Mouse (Mus musculus) layer of hippocampus, postnatal 36 days (tissue): Measurements from ENCODE around the gene Trhr2. TPM values are rescaled to one million over a fixed set of nuclear protein-coding genes. Genes with fewer than 3 reads are reported as not detected.

Source experiments
- DNase-seq, 2 experiments: peaks; one replicate each; pipeline ENCODE4 v3.0.0; 2022
- total RNA-seq, 2 experiments: library from RNA; stranded (reverse); gene quantifications; 2 replicates each; pipeline ENCODE4 v1.2.3; 2021

Trhr2 gene
- under 1 TPM; 0.52 to 0.56 TPM for total RNA-seq

DNA sequence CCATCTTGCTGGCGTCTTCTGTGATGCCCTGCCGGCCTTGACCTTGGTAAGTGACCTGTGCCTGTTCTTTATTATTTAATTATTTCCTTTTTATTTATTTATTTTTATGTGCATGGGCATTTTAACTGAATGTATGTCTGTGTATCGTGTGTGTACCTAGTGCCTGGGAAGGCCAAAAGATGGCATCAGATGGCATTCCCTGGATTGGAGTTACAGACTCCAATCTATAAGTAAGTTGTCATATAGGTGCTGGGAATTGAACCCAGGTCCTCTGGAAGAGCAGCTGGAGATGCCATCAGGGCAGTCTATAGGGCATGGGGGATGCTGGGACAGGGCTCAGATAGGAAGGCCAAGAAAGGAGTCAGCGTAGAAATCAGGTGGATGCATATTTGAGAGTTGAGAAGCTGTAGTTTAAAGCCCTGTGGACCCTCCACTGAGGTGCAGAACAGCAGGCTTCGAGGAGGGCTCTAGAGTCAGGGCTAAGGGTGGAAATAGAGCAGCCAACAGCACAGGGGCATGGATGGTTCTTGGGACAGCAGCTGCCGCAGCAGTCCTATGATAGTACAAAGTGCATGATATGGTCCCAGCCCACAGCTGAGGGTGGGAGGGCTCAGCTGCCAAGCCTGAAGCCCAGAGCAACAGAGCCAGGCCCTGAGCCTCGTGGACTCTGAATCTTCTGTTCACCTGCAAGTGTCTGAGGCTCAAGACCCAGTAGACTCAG, at the start of gene Trhr2:
Trhr2 (minus strand) TSS at position 51 of the 721 bp plus-strand sequence.
- no peak for DNase-seq

DNA sequence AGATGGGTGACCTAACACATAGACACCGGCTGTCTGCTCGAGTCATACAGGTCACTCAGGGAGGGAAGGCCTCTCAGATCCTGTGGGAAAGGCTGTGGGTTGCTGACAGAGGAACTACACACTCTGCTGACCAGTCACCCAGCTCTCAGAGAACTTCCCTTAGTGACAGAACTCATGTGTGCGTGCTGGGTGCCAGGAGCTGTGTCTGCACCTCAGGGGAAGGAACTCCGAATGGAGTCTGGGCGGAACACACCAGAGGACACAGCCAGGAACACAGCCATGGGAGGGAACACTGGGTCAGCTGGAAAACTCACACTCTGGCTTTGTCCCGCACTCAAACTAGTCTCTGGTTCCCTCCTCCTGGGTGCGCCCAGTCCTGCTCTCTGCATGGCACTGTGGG, 47.1 kb upstream of the Trhr2 start:
- no peak for DNase-seq

GRCm38 (mm10) chr8:122405146-122405805, 44.7 kb upstream of the Trhr2 start:
- no peak for DNase-seq

GRCm38 (mm10) chr8:122398186-122398585, 37.6 kb upstream of the Trhr2 start:
- DNase-seq: no peak

DNA sequence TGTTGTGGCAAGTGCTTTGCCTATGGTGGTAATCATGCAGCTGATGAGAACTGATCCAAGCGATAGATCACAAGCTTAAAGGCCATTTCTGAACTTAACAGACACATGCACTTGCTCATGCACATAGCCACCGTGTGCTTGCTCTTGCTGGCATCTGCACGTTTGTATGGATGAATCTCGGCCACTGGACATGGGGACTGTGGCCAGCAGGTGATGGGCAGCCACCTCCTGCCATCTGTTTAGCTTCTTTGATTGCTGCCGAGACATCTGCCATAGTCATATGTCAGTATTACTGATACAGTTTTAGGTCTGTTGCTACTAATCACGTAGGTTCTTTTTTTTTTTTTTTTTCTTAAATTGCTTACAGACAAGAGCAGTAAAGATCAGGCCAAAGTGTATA, 34.7 kb upstream of the Trhr2 start:
- no peak for DNase-seq

GRCm38 (mm10) chr8:122393717-122394116, 33.2 kb upstream of the Trhr2 start:
- DNase-seq: no peak

GRCm38 (mm10) chr8:122390758-122391157, 30.2 kb upstream of the Trhr2 start:
- DNase-seq: no peak

- DNase-seq: no peak
Observed at GRCm38 (mm10) chr8:122389357-122389756, 28.8 kb upstream of the Trhr2 start.

DNA sequence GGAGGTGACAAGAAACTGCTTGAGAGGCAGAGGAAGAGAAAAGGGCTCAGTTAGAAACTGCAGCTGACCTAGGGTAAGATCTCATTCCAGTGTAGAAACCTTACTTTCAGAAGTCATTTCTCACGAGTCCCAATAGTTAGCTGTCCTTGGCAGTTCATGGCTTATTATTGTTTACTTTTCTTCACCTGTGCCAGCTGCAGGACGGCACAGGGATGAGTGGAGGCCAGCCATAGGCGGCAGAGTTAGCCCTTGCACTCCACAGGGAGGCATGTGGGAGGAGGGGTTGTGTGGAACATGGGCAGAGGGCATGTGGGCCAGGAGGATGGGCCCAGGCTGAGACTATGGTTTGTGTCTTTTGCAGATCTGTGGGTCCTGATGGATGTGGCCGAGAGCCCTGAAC, 22.5 kb upstream of the Trhr2 start:
- DNase-seq: no peak

DNA sequence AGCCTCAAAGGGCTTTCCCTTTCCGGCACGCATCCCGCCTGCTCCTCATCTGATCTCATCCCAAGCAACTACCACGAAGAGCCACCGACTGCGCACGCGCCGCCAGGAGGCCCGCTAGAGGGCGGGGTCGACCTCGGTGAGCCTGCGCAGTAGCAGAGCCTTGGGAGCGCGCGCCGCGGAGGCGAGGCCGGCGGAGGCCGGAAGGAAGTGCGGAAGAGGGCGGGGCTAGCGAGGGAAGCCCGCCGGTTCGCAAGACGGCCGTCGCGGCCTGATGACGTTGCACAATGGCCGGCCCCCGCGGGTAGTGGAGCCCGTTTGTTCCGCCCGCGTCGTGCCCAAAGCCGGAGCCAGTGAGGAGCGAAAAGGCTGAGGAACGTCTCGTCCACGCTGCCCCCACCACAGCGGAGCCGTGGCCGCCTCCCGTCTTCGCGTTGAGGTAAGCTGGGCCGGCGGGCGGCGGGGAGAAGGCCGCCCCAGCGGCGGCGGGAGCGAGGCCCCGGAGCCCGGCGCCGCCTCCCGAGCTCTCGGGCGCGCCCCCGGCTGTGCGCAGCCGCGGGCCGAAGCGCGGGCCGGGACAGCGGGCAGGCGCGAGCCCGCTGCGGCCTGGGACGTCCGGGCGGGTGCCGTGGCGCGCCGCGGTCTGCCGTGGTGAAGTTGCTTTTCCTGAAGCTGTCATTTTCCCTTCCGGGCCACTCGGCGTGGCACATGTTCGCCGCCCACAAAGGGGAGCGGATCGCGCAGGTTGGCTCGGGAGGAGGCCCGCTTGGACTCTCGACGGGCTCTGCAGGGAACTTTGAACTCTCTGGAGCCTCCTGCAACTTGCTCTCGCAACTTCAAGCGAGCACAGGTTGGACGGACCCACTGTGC, 16.1 kb upstream of the Trhr2 start, which contains the start of gene Zc3h18:
Zc3h18 (plus strand) TSS at position 245 of the 867 bp plus-strand sequence.
- peak; percentile 99 for DNase-seq

GRCm38 (mm10) chr8:122375751-122376364, 15.3 kb upstream of the Trhr2 start:
- DNase-seq: no peak

- DNase-seq: no peak
Observed at GRCm38 (mm10) chr8:122375320-122375719, 14.8 kb upstream of the Trhr2 start.

GRCm38 (mm10) chr8:122371706-122372105, 11.2 kb upstream of the Trhr2 start:
- no peak for DNase-seq

- DNase-seq: peak; percentile 39 to 50
Observed at GRCm38 (mm10) chr8:122369665-122370064, 9.1 kb upstream of the Trhr2 start.

GRCm38 (mm10) chr8:122368494-122368893, 7.9 kb upstream of the Trhr2 start:
- DNase-seq: no peak

DNA sequence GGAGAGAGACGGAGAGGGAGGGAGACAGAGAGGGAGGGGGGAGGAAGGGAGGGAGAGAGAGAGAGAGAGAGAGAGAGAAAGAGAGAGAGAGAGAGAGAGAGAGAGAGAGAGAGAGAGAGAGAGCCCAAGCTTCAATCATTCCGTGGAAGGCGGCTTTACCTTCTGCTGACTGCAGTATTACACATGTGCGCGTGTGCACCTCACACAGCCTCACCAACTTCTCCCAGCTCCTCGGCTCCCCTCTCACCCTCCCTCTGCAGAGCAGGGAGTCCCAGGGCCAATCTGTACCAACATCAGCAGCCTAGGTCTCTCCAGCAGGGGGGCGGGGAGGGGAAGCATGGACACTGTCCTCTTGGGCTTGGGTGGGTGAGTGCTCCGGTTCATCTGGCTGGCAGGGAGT, 2.4 kb upstream of the Trhr2 start:
- DNase-seq: no peak

GRCm38 (mm10) chr8:122362271-122362670, 1.7 kb upstream of the Trhr2 start:
- DNase-seq: no peak

DNA sequence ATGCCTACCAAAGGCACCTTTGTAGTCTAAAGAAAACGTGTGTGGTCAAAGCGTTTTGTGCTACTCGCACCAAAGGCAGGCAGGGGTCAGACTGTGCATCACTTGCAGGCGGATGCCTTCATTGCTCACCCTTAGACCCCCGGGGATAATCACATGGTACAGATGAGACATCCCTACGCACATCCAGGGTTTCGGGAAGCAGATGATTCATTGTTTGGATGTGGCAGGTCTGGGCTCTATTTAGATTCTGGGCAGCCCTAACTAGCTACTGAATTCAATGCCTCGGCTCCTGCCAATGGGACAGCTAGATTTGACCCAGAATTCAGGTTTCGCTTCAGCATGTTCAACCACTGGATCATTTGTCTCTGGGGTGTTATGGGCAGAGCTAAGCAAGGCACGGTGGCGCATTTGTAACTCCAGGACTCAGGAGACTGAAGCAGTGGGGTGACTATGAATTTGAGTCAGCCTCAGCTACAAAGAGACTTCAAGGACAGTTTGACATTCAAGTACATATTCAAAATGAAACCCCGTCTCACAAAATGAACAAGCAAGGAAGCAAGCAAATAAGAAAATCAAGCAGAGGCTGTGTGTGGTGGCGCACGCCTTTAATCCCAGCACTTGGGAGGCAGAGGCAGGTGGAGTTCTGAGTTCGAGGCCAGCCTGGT, 1.3 kb downstream of the Trhr2 start:
- DNase-seq: no peak

DNA sequence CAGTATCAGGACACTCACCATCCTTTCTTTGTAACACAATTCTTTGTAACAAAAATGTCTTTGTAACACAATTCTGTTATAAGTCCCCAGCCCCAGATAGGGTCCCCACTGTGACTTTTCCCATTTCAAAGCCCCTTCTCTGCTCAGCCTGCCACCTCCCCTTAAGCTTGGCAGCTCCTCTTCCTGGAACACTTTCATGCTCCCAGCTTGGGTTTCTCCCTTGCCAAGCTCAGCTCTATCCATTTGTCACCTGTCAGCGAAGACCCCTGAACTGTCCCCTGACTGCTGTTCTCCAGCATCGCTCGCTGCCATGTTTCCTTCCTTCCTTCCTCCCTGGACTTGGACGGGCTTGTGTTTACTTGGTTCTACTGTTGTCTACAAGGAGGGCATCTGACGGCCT, 2.9 kb downstream of the Trhr2 start:
- DNase-seq: no peak

DNA sequence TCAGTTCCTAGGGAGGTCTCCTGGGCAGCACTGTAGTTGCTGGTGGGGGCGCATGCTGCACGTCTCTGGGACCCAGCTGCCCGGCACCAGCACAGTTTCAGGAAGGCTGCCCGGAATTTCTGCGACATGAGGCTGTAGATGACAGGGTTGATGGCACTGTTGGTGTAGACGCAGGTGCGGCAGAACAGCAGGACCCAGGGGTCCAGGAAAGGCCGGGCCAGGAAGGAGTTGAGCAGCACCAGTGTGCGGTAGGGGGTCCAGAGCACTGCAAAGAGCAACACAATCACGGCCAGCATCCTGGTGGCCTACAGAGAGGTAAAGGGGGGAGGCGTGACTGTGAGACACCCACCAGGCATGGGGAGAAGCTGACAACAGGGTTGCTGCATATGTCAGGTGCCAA, 3.3 kb downstream of the Trhr2 start:
- no peak for DNase-seq

DNA sequence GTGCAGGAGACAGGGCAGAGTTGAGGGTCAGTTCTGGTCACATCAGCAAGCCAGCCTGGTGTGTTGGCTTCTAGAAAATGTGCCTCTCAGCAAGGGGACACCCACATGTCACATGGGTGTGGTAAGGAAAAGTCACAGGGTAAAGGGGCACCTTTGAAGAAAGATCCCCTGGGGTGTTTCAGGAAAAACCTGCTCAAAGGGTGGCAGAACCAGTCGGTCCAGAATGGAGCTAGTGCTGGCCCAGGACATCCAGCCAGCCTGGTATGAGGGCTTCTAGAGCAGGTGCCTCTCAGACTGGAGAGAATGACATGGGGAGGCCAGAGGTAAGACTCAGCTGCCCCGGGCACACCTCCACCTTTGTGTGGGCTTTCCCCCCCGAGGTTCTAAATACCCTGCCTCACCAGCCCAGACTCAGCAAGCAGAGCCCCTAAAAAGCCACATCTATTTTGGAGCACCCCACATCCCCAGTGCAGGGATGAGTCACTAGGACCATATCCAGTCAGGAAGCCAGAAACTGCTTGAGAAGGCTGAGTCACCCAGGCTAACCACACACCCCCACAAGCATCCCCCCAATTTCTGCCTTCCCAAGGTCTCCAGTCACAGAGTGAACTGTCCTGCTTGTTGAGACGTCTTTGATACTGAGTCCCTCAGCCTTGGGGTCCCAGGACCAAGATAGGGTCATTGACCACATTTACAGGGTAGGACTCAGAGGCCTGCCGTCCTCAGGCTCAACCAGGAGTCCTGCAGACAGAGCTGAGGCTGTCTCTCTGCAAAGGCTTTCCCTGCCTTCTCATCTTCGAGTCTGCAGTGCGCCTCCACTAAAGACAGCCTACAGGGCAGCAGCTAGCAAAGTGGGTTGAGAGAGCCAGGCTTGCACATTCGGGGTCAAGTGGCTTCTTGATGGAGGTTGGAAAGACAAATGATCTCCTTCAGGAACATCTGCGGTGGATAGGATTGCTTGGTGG, 4.6 kb downstream of the Trhr2 start:
- DNase-seq: no peak
